ENCODE assay signal across 11 mouse cellular contexts in genomic region chr10:105523405-105524088, GRCm38 (mm10). TPM values are rescaled to one million over a fixed set of nuclear protein-coding genes. Genes with fewer than 3 reads are reported as not detected.
A peak's percentile ranks its signal among the peaks of the same experiment; 100 is the strongest.
DNase-seq lines count a peak whose midpoint lies in the region; ATAC-seq and TF ChIP-seq lines count a peak whose summit lies in the region.
"Had no signal": no experiment of that assay in that cellular context is flagged by ENCODE, and none has a peak within 500 bp of the region (broad histone marks: within the 10 kb centered on the region; RNA-seq: fewer than 3 reads in every experiment).

No protein-coding gene starts in this region.

- no peak for TF ChIP-seq EP300 in heart, adult 2 months (IDR thresholded peaks at IDR 0.05; ENCODE audit: insufficient read depth, low read depth, low read length)

- ATAC-seq in heart, embryonic 14.5 days (ENCODE audit: insufficient number of reproducible peaks, insufficient read depth, low FRiP score, low read depth), result no peak
- no peak for ATAC-seq in lung, embryonic 15.5 days (ENCODE audit: borderline replicate concordance, extremely low read depth, low FRiP score, low TSS enrichment)
- ATAC-seq in neural tube, embryonic 15.5 days (ENCODE audit: low FRiP score), result no peak
- no peak for ATAC-seq in erythroblast, adult 5-6 weeks (replicated peaks; ENCODE audit: low FRiP score, poor library complexity, severe bottlenecking)

- H3K9ac ChIP-seq in heart, embryonic 14.5 days (ENCODE audit: low read length), result peak overlapping the region; percentile 55
- H3K9ac ChIP-seq in heart, adult 2 months (ENCODE audit: low read depth, low read length), result no peak overlapping the region
- H3K9ac ChIP-seq in lung, embryonic 15.5 days, result no peak overlapping the region
- no peak overlapping the region for H3K9ac ChIP-seq in neural tube, embryonic 15.5 days (replicated peaks)

- peaks cover 16 to 28% of the 10 kb centered on the region in 2 experiments for H3K4me1 ChIP-seq in heart, embryonic 14.5 days (ENCODE audit: control insufficient read depth in 2 of 2, insufficient read depth in 2 of 2, low read length in 2 of 2)
- H3K4me1 ChIP-seq in heart, adult 2 months (ENCODE audit: control insufficient read depth, insufficient read depth, low read length), result peaks cover 4% of the 10 kb centered on the region
- H3K4me1 ChIP-seq in lung, embryonic 15.5 days, result peaks cover 15% of the 10 kb centered on the region
- H3K4me1 ChIP-seq in neural tube, embryonic 15.5 days, result peaks cover 31% of the 10 kb centered on the region

- WGBS in heart, embryonic 14.5 days, result 10% methylated on average over 8 of the region's 8 CpGs
- WGBS in heart, adult 2 months, result 18% methylated on average over 8 of the region's 8 CpGs
- WGBS in lung, embryonic 15.5 days, result 11% methylated on average over 8 of the region's 8 CpGs
- 24% methylated on average over 8 of the region's 8 CpGs for WGBS in neural tube, embryonic 15.5 days

- TF ChIP-seq POLR2A in heart, adult 2 months (IDR thresholded peaks at IDR 0.05; ENCODE audit: insufficient read depth, low read depth, low read length), result no peak

- DNase-seq in heart, adult 2 months, result no peak
- DNase-seq in lung, postnatal 10 days, result no peak
- DNase-seq in fat pad, adult 2 months (ENCODE audit: extremely low read depth, low read depth, low spot score), result peak; percentile 62
- no peak for DNase-seq in ovary, postnatal 36 days (ENCODE audit: low spot score)
- DNase-seq: kidney, adult 9 months; retina, postnatal 1 day had no signal

- H3K27me3 ChIP-seq in heart, embryonic 14.5 days (ENCODE audit: control insufficient read depth, insufficient read depth, low read length), result no peaks in the 10 kb centered on the region
- H3K27me3 ChIP-seq in heart, adult 2 months (ENCODE audit: control insufficient read depth, insufficient read depth, low read length), result no peaks in the 10 kb centered on the region
- H3K27me3 ChIP-seq in lung, embryonic 15.5 days, result no peaks in the 10 kb centered on the region
- no peaks in the 10 kb centered on the region for H3K27me3 ChIP-seq in neural tube, embryonic 15.5 days (replicated peaks)

- TF ChIP-seq CTCF in heart, adult 2 months (IDR thresholded peaks at IDR 0.05), result no peak

- H3K4me3 ChIP-seq in heart, embryonic 14.5 days (ENCODE audit: control insufficient read depth in 1 of 2, insufficient read depth in 1 of 2, low read depth in 1 of 2, low read length in 2 of 2), result no peak overlapping the region
- H3K4me3 ChIP-seq in heart, adult 2 months, result no peak overlapping the region
- H3K4me3 ChIP-seq in lung, embryonic 15.5 days, result no peak overlapping the region
- H3K4me3 ChIP-seq in neural tube, embryonic 15.5 days (replicated peaks), result no peak overlapping the region
- H3K4me3 ChIP-seq: megakaryocyte, embryonic 14.5 days had no signal

- intact Hi-C loops in heart, adult 2 months (cut with DNase I), result no loop called here

- H3K79me2 ChIP-seq in heart, adult 2 months (replicated peaks; ENCODE audit: control insufficient read depth, insufficient read depth, low read length), result no peaks in the 10 kb centered on the region

- H3K4me2 ChIP-seq in heart, embryonic 14.5 days (ENCODE audit: low read length), result peak overlapping the region; percentile 55
- peak overlapping the region; percentile 40 for H3K4me2 ChIP-seq in lung, embryonic 15.5 days
- H3K4me2 ChIP-seq in neural tube, embryonic 15.5 days, result peak overlapping the region; percentile 29

- peak overlapping the region; percentile 55 to 75 for H3K27ac ChIP-seq in heart, embryonic 14.5 days (replicated peaks in 1 of 2; ENCODE audit: control insufficient read depth in 1 of 2, insufficient read depth in 1 of 2, low read depth in 2 of 2, low read length in 2 of 2)
- no peak overlapping the region for H3K27ac ChIP-seq in heart, adult 2 months
- H3K27ac ChIP-seq in lung, embryonic 15.5 days, result peak overlapping the region; percentile 56
- H3K27ac ChIP-seq in neural tube, embryonic 15.5 days (replicated peaks), result no peak overlapping the region; the same call in 1 of the 2 replicates

- H3K36me3 ChIP-seq in heart, embryonic 14.5 days (ENCODE audit: control insufficient read depth, insufficient read depth, low read length), result no peaks in the 10 kb centered on the region
- no peaks in the 10 kb centered on the region; the same call in 1 of the 2 replicates for H3K36me3 ChIP-seq in heart, adult 2 months (ENCODE audit: control insufficient read depth, insufficient read depth, low read length)
- H3K36me3 ChIP-seq in lung, embryonic 15.5 days, result no peaks in the 10 kb centered on the region
- no peaks in the 10 kb centered on the region for H3K36me3 ChIP-seq in neural tube, embryonic 15.5 days

- no peaks in the 10 kb centered on the region for H3K9me3 ChIP-seq in heart, embryonic 14.5 days (ENCODE audit: control insufficient read depth, low read length)
- H3K9me3 ChIP-seq in lung, embryonic 15.5 days, result no peaks in the 10 kb centered on the region
- H3K9me3 ChIP-seq in neural tube, embryonic 15.5 days (replicated peaks), result no peaks in the 10 kb centered on the region
- H3K9me3 ChIP-seq: megakaryocyte, embryonic 14.5 days had no signal

RNA-seq across cellular contexts. Expression of gene Tmtc2, which starts 50.7 kb away (rescaled TPM):
- 2.5 and 3.3 TPM in 2 replicates for polyA plus RNA-seq in heart, embryonic 14.5 days (2014; fragmentation: Nextera tagmentation; extraction: Ambion mirVana)
- total RNA-seq in heart, adult 2 months (2021), result 1 to 10 TPM; 4.4 TPM
- 2.6 and 4.1 TPM in 2 replicates for polyA plus RNA-seq in heart, adult 2 months (2012; rRNA removed)
- 8.4 and 9.7 TPM in 2 replicates for polyA plus RNA-seq in lung, embryonic 15.5 days (2015; fragmentation: Nextera tagmentation; extraction: Ambion mirVana)
- polyA plus RNA-seq in neural tube, embryonic 15.5 days (2015; fragmentation: Nextera tagmentation; extraction: Ambion mirVana), result 7.3 and 7.8 TPM in 2 replicates
- total RNA-seq in erythroblast, adult 5-6 weeks (2015; ENCODE audit: low replicate concordance), result not detected in 2 replicates
- 1.4 TPM in 1 of 2 replicates, not detected in the other for total RNA-seq in erythroblast, adult 5-6 weeks (2017; ENCODE audit: low replicate concordance)

Comparison
In these comparisons a context has a peak if more than half of its experiments do, and no peak if none do; other contexts are left out.
1. H3K27ac ChIP-seq: peak in heart, embryonic 14.5 days (2 of 2) and lung, embryonic 15.5 days (single experiment); none in heart, adult 2 months (single experiment) and neural tube, embryonic 15.5 days (single experiment).
2. Peak in every context shown above with its lines, with median percentiles within 50 percentile points of each other: H3K4me2 ChIP-seq.